Mouse (Mus musculus) midbrain, embryonic 13.5 days (tissue): ENCODE data around the gene Trpm6. TPM values are rescaled to one million over a fixed set of nuclear protein-coding genes. Genes with fewer than 3 reads are reported as not detected.

Source experiments
- ATAC-seq: fragments of 200-750 bp; cut with Nextera tagmentation; 2 replicates; pipeline ENCODE4 v1.8.0; 2017; ENCODE audit warnings: mild to moderate bottlenecking, moderate TSS enrichment, moderate library complexity
- H3K27ac ChIP-seq: fragments of 300-500 bp; sonication (generic); 2 replicates; pipeline ENCODE4 v1.5.1; 2015; ENCODE audit warnings: inconsistent platforms, mild to moderate bottlenecking, moderate library complexity
- H3K27me3 ChIP-seq: fragments of 300-500 bp; sonication (generic); 2 replicates; pipeline ENCODE4 v1.6.1; 2015; ENCODE audit warnings: mild to moderate bottlenecking, inconsistent platforms
- H3K36me3 ChIP-seq: fragments of 300-500 bp; sonication (generic); 2 replicates; pipeline ENCODE4 v1.6.1; 2015; ENCODE audit warnings: mild to moderate bottlenecking, inconsistent platforms
- H3K4me1 ChIP-seq: fragments of 300-500 bp; sonication (generic); replicated peaks from 2 replicates; pipeline ENCODE4 v1.6.1; 2015; ENCODE audit warnings: inconsistent platforms
- H3K4me2 ChIP-seq: fragments of 300-500 bp; sonication (generic); replicated peaks from 2 replicates; pipeline ENCODE4 v1.6.1; 2015; ENCODE audit warnings: moderate library complexity, mild to moderate bottlenecking, inconsistent platforms
- H3K4me3 ChIP-seq: fragments of 300-500 bp; sonication (generic); replicated peaks from 2 replicates; pipeline ENCODE4 v1.5.1; 2015; ENCODE audit warnings: mild to moderate bottlenecking, inconsistent platforms
- H3K9ac ChIP-seq: fragments of 300-500 bp; sonication (generic); replicated peaks from 2 replicates; pipeline ENCODE4 v1.6.1; 2015; ENCODE audit warnings: mild to moderate bottlenecking, inconsistent platforms
- H3K9me3 ChIP-seq: fragments of 300-500 bp; sonication (generic); 2 replicates; pipeline ENCODE4 v1.6.1; 2016; ENCODE audit warnings: mild to moderate bottlenecking, inconsistent platforms
- WGBS: fragments of 180-500 bp; shearing (Covaris S2); methylation state at CpG from one replicate; pipeline ENCODE4 v1.1.7; 2015; 5-methylcytosine and 5-hydroxymethylcytosine counted together
- polyA plus RNA-seq: library from polyadenylated mRNA; unstranded; fragments of >200 nt; fragmentation: Nextera tagmentation; extraction: Ambion mirVana; gene quantifications from 2 replicates; pipeline ENCODE4 v1.2.1, GENCODE M21; 2015

Trpm6 gene
- polyA plus RNA-seq, 1 experiment from 2014 or later: 0.43 TPM

DNA sequence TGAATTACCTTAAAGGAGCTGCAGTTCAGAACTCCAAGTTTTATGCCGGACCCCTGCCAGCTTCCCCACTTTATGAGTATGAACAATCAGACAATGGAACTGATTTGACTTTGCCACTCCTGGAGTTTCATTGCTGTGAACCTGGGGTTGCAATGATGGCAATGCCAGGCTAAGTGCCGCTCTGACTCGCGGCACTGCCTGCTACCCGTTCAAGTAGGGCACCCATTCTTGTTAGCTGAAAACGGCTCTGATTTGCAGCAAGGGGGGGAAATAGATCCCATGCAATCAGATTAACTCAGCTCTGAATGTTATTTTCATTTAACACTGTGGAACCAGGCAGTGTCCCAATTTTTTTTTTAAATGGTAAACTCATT lies 152.9 kb downstream of the Trpm6 start:
- ATAC-seq: no peak
- no peaks in the 10 kb centered on the region for H3K9me3 ChIP-seq
- H3K36me3 ChIP-seq: no peaks in the 10 kb centered on the region
- H3K4me3 ChIP-seq: no peak overlapping the region
- no peak overlapping the region for H3K4me2 ChIP-seq
- H3K27ac ChIP-seq: no peak overlapping the region
- H3K27me3 ChIP-seq: no peaks in the 10 kb centered on the region
- WGBS: 76% methylated on average over 6 of the region's 6 CpGs
- no peak overlapping the region for H3K9ac ChIP-seq
- H3K4me1 ChIP-seq: no peaks in the 10 kb centered on the region; the same call in 1 of the 2 replicates

DNA sequence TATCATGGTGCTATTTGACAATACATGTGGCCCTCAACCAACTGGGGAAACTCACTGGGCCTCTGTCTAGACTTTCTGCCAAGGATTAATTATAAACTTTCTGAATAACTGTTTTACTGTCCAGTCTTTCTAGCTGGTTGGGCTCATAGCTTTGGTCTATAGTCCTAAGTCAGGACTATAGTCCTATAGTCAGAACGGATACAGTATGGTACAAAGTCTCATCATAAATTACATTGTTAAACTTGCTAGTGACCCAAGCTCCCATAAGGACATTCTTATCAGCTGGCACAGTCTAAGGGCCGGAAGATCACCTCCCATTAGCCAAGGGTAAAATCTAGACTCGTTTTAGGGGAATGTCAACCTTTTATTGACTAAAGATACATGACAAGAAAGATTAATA lies 155.7 kb downstream of the Trpm6 start:
- WGBS: 80% methylated on average over 3 of the region's 3 CpGs
- Histone ChIP-seq H3K9ac (no peak overlapping the region), H3K27ac (no peak overlapping the region), H3K27me3 (no peaks in the 10 kb centered on the region), H3K9me3 (no peaks in the 10 kb centered on the region), H3K4me2 (no peak overlapping the region), H3K4me1 (no peaks in the 10 kb centered on the region), H3K36me3 (no peaks in the 10 kb centered on the region), H3K4me3 (no peak overlapping the region)
- no peak for ATAC-seq

DNA sequence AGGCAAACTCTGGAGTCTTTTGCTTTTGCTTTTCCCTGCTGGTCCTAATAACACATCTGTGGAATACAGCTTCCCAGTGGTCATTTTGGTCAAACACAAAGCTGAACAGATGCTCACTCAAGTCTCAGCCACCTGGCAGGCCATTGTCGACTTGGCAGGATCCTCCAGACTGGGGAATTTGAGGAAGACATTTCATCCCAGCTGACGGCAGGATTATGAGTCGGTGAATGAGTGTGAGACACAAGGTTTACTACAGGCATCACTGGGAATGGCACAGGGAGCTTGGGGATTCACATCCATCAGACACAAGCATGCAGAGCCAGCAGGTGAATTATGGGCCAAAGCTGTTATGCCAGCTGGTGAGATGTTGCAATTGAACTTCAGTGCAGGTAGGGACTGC lies 159.9 kb downstream of the Trpm6 start:
- Histone ChIP-seq H3K4me2 (no peak overlapping the region), H3K27ac (no peak overlapping the region), H3K4me3 (no peak overlapping the region), H3K4me1 (no peaks in the 10 kb centered on the region), H3K27me3 (no peaks in the 10 kb centered on the region), H3K9me3 (no peaks in the 10 kb centered on the region), H3K36me3 (no peaks in the 10 kb centered on the region), H3K9ac (no peak overlapping the region)
- ATAC-seq: no peak
- 60% methylated on average over 3 of the region's 3 CpGs for WGBS

- no peak overlapping the region for H3K4me3 ChIP-seq
- H3K9me3 ChIP-seq: no peaks in the 10 kb centered on the region
- H3K4me2 ChIP-seq: no peak overlapping the region
- H3K27ac ChIP-seq: no peak overlapping the region
- no peak for ATAC-seq
- H3K27me3 ChIP-seq: no peaks in the 10 kb centered on the region
- H3K4me1 ChIP-seq: no peaks in the 10 kb centered on the region
- no peak overlapping the region for H3K9ac ChIP-seq
- no peaks in the 10 kb centered on the region for H3K36me3 ChIP-seq
These were observed 162.1 kb downstream of the Trpm6 start for GRCm38 (mm10) chr19:18911755-18912340.

GRCm38 (mm10) chr19:18941391-18941790 lies 191.6 kb downstream of the Trpm6 start:
- no peaks in the 10 kb centered on the region for H3K4me1 ChIP-seq
- H3K36me3 ChIP-seq: 0 out of 2 replicates have a peak, but pooled peaks cover 2% of the 10 kb centered on the region
- H3K4me3 ChIP-seq: no peak overlapping the region
- no peaks in the 10 kb centered on the region for H3K9me3 ChIP-seq
- H3K4me2 ChIP-seq: no peak overlapping the region
- H3K27ac ChIP-seq: no peak overlapping the region
- 85% methylated on average over 6 of the region's 6 CpGs for WGBS
- ATAC-seq: no peak
- H3K27me3 ChIP-seq: no peaks in the 10 kb centered on the region
- no peak overlapping the region for H3K9ac ChIP-seq

Other genes with a start within 250 kb of the Trpm6 start
- gene Ostf1, start 118.2 kb upstream of the Trpm6 start, polyA plus RNA-seq: 34.6 and 34.7 TPM in 2 replicates
- gene Nmrk1, start 118.0 kb upstream of the Trpm6 start, polyA plus RNA-seq: 5.0 and 5.6 TPM in 2 replicates
- 13.2 and 14.7 TPM in 2 replicates for gene Carnmt1, start 79.2 kb upstream of the Trpm6 start, polyA plus RNA-seq
- 57.5 and 63.1 TPM in 2 replicates for gene D030056L22Rik, start 36.8 kb upstream of the Trpm6 start, polyA plus RNA-seq